Mouse (Mus musculus) frontal cortex, postnatal 14 days (tissue): ENCODE results near the gene Fam234a.
"Not testable (repeated sequence)": the region's sequence is repeated elsewhere in the genome, so short reads cannot be mapped to it uniquely, and the experiment has no call there.

ENCODE experiments used
- DNase-seq, 2 experiments: peaks; one replicate each; pipeline ENCODE4 v3.0.0; 2022; ENCODE audit warnings: low spot score in 2 of 2

Fam234a gene

GRCm38 (mm10) chr17:26244101-26244841, at the start of gene Fam234a:
Fam234a (minus strand) TSS chr17:26244242.
- peak; percentile 84 to 85 for DNase-seq

DNA sequence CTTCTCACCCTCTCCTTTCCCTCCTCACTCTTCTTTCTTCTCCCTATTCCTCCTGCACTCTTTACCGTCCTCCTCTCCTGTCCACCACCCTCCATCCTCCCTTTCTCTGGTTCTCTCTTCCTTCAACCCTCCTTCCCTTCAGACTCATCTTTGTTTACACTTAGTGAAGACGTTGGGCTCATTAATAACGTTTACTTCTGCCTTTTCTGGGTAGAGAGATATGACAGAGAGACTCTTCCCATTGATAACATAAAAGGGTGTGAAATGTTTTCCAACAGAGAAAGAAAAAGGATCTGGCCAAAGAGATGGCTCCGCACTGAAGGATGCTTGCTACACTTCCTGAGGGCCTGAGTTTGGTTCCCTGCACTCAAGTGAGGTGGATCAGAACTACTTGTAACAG, 45.4 kb upstream of the Fam234a start:
- no peak for DNase-seq

DNA sequence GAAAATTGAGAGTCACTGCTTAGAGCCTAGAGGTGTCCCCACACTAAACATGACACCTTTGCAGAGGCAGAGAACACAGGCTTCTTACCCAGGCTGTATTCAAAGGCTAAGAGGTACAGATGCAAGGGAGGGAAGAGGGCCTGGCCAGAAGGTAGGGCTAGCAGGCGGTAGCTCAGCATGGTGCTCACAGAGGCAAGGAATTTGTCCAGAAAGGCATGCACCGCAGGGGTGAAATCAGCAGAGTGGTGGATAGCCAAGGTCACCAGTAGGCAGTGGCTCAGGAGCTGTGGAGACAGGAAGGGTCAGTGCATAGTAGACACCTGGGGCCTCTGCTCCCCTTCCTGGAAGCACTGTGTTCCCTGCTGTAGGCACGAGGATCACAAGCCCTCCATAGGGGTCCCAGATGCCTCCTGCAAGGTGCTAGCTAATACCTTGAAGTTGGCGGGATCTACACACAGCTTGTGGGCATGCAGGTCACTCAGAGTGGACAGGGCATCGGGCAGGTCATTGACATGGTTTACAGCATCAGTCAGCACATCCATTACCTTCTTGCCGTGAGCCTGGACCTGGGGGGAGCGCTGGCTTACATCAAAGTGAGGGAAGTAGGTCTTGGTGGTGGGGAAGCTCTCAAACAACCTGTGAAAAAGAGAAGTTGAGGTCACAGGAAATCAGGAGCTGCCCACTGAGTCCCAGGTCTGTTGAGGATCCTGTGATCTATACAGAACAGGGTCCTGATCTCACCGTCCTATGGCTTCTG, 42.3 kb upstream of the Fam234a start:
- no peak for DNase-seq

- peak in 1 of 2 experiments; percentile 37 for DNase-seq
Observed at GRCm38 (mm10) chr17:26276711-26277110, 32.7 kb upstream of the Fam234a start.

DNA sequence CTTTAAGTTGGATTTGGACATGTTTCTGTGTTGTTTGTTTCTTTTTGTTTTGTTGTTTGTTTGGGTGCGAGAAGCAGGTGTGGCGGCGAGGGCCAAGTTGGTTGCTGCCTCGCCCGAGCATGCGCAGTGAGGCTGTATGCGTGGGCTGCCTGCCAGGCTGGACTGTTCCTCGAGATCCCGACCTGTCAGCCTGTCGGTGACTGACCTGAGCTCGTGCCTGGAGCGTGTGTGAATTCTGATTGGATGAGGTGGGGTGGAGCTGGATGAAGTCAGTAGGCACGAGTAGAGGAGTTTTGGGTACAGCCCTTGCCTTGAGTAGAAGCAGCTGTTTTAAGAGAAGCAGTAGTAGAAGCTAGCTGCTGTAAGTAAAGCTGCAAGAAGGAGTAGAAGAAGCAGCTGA, 31.9 kb upstream of the Fam234a start:
- DNase-seq = no peak

GRCm38 (mm10) chr17:26272586-26272985, 28.5 kb upstream of the Fam234a start:
- no peak for DNase-seq

GRCm38 (mm10) chr17:26269577-26269976, 25.5 kb upstream of the Fam234a start:
- not testable (repeated sequence) for DNase-seq

GRCm38 (mm10) chr17:26268851-26269250, 24.8 kb upstream of the Fam234a start:
- DNase-seq = no peak

- no peak for DNase-seq
Observed at GRCm38 (mm10) chr17:26262384-26262783, 18.3 kb upstream of the Fam234a start.

GRCm38 (mm10) chr17:26261826-26262225, 17.8 kb upstream of the Fam234a start:
- no peak for DNase-seq

DNA sequence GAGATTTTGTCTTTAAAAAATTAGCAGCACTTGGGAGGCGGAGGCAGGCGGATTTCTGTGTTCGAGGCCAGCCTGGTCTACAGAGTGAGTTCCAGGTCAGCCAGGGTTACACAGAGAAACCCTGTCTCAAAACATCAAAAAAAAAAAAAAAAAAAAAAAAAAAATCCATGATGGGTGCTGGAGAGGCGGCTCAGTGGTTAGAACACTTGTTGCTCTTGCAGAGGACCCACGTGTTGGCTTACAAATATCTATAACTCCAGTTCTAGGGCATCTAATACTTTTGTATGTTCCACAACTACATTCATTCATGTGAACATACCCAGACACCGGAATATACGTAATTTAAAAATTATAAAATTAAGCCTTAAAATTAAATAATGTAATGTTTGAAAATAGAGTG, 11.3 kb upstream of the Fam234a start:
- DNase-seq = no peak

- DNase-seq = no peak
Observed at GRCm38 (mm10) chr17:26253399-26253798, 9.4 kb upstream of the Fam234a start.

DNA sequence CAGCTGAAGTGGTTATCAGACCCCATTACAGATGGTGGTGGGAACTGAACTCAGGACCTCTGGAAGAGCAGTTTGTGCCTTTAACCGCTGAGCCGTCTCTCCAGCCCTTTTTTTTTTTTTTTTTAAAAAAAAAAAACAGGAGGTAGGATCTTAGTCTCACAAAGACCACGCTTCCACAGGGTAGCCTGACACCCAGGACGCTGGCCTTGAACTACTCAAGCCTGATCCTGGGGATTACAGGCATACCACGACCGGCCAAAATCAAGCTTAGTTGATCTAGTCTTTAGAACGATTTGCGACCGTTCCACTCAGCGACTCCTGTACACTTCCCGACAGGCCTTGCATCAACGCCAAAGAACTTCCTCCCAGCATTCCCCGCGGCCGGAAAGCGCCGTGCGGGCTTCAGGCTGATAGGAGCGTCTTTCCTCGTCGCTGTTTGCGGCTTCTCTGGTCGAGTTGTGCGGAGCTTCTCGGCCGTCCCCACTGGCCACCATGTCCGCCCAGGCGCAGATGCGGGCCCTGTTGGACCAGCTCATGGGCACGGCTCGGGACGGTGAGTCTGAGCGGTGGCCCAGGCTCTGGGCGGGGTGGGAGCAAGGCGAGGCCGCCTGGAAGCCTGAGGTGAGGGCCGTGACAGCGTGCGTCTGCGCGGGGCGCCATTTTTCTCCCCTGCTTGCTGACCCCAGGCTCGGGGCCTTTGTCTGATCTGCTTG, 8.7 kb upstream of the Fam234a start, which contains the start of gene Luc7l:
Gene Luc7l, plus strand, starts transcription at position 358 of the 713 bp plus-strand sequence.
- peak; percentile 89 to 95 for DNase-seq

GRCm38 (mm10) chr17:26251886-26252538, 8.0 kb upstream of the Fam234a start:
- DNase-seq = no peak

DNA sequence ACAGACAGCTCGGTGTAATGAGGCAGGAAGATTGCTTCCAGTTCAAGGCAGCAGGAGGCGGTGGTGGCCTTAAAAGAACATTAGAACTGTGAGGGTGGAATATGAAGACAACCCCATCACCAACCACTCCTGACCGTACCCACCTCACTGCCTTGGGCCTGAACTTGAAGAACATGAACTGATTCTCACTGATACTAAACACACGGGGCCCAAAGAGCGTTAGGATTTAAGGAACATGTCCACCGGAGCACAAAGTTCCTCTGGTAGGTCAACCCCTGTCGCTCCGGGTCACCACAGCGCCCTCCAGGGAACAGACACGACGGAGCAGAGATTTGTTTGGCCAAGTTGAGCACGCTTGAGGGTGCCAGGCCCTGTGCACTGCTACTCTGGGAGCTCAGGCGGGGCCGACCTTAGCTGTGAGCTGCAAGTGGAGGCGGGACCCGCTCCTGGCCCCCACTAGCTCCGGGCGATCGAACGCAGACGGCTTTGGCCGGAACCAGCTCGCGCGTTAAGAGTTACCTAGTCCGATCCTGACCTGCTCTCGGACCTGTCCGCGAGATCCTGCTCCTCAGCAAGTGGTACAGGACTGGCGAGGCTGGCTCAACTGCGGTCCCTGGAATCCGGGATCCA, 456 bp downstream of the Fam234a start:
- no peak for DNase-seq

GRCm38 (mm10) chr17:26240990-26241389, 3.1 kb downstream of the Fam234a start:
- no peak for DNase-seq

DNA sequence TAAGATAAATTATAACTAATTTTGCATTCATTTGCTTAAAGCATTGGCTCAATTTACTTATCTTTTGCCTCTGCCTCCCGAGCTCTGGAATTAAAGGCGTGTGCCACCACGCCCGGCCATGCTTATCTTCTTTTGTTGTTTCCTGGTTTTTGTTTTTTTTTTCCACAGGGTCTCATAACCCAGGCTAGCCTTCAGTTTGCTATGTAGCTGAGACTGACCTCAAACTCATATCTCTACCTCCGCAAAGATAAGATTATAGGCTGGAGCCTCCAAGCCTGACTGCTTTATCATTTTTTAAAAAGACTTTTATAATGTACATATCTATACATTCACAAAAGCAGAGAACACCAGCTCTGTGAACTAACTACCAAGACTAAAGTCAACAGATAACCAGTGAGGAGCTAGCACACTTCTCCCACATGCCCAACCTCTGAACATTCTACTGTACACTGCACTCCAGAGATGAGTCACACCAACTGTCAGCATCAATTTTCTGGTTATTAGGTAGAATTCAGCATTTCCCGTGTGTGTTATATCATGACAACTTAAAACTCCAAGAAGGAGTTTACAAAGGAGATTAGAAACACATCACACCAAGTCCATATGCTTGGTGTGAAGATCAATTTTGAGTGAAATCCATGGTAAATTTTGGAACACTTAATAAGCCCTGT, 3.8 kb downstream of the Fam234a start:
- DNase-seq = no peak

DNA sequence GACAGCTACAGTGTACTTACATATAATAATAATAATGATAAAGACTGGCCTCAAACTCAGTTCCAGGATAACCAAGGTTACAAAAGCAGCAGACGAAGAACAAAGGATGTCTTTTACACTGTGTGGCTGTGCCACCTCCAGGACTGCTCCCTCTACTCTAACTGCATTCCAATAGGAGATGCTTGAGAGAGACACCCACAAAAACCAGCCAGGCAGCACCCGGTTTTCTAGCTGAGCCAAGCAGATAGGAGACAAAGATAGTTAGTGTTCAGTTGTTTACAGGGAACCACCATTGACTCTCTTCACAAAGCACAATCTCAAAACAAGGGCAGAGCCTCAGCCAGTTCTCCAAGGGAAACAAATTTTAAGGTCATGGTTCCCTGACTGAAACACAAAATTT, 4.5 kb downstream of the Fam234a start:
- no peak for DNase-seq

DNA sequence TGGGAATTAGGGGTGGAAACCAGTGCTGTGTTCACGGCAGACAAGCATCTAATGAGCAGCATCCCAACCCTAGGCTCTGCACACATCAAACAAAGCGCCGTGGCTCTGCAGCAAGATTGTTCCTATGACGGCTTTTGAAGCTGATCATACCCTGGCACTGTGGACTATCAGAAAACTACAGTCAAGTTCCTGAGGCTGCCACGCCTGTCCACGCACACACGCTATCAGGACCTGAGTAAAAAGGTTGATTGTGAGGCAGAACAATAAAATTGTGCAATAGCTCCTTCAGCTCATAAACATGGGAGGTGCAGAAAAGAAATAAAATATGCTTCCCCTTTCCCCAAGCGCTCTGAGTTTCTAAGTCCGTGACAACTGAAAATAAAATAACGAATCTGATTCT, 6.4 kb downstream of the Fam234a start:
- no peak for DNase-seq

- DNase-seq = no peak
Observed at GRCm38 (mm10) chr17:26235077-26235815, 8.8 kb downstream of the Fam234a start.
